Mouse (Mus musculus): ENCODE results near the gene Irgq. TPM values are rescaled to one million over a fixed set of nuclear protein-coding genes. Genes with fewer than 3 reads are reported as not detected.
A peak's percentile ranks its signal among the peaks of the same experiment; 100 is the strongest.
"Not testable (repeated sequence)": the region's sequence is repeated elsewhere in the genome, so short reads cannot be mapped to it uniquely, and the experiment has no call there.

Gene Irgq
- polyA plus RNA-seq, 1 experiment from 2014 or later = 9.0 TPM

GRCm38 (mm10) chr7:24517077-24517476, 13.4 kb upstream of the Irgq start:
- no peak for ATAC-seq (ENCODE audit: insufficient number of reproducible peaks, low FRiP score)
- WGBS = 49% methylated on average over 5 of the region's 5 CpGs
- peaks cover 12% of the 10 kb centered on the region for H3K36me3 ChIP-seq
- no peak overlapping the region for H3K27ac ChIP-seq (ENCODE audit: poor library complexity, severe bottlenecking)
- no peak overlapping the region for H3K4me3 ChIP-seq
- H3K27me3 ChIP-seq (replicated peaks) = no peaks in the 10 kb centered on the region
- no peak overlapping the region for H3K9ac ChIP-seq
- H3K9me3 ChIP-seq (replicated peaks) = no peaks in the 10 kb centered on the region
- H3K4me1 ChIP-seq (replicated peaks) = no peaks in the 10 kb centered on the region
- H3K4me2 ChIP-seq = no peak overlapping the region

GRCm38 (mm10) chr7:24517654-24518053, 12.8 kb upstream of the Irgq start:
- H3K27ac ChIP-seq (ENCODE audit: poor library complexity, severe bottlenecking) = no peak overlapping the region
- ATAC-seq (ENCODE audit: insufficient number of reproducible peaks, low FRiP score) = no peak
- no peak overlapping the region for H3K4me3 ChIP-seq
- H3K4me1 ChIP-seq (replicated peaks) = no peaks in the 10 kb centered on the region
- no peaks in the 10 kb centered on the region for H3K9me3 ChIP-seq (replicated peaks)
- H3K27me3 ChIP-seq (replicated peaks) = no peaks in the 10 kb centered on the region
- 58% methylated on average over 6 of the region's 6 CpGs for WGBS
- H3K9ac ChIP-seq = no peak overlapping the region
- no peak overlapping the region for H3K4me2 ChIP-seq
- H3K36me3 ChIP-seq = peaks cover 9% of the 10 kb centered on the region

GRCm38 (mm10) chr7:24519130-24519529, 11.4 kb upstream of the Irgq start:
- WGBS = 46% methylated on average over 3 of the region's 3 CpGs
- Histone ChIP-seq H3K9me3 (replicated peaks) (no peaks in the 10 kb centered on the region), H3K9ac (no peak overlapping the region), H3K27me3 (replicated peaks) (no peaks in the 10 kb centered on the region), H3K4me1 (replicated peaks) (no peaks in the 10 kb centered on the region), H3K4me2 (no peak overlapping the region), H3K4me3 (no peak overlapping the region), H3K27ac (ENCODE audit: poor library complexity, severe bottlenecking) (no peak overlapping the region), H3K36me3 (peaks cover 4% of the 10 kb centered on the region)
- no peak for ATAC-seq (ENCODE audit: insufficient number of reproducible peaks, low FRiP score)

- not testable (repeated sequence) for ATAC-seq (ENCODE audit: insufficient number of reproducible peaks, low FRiP score); H3K27me3 ChIP-seq (replicated peaks); H3K4me3 ChIP-seq; H3K9me3 ChIP-seq (replicated peaks); H3K4me1 ChIP-seq (replicated peaks); H3K9ac ChIP-seq; H3K36me3 ChIP-seq; H3K4me2 ChIP-seq; H3K27ac ChIP-seq (ENCODE audit: poor library complexity, severe bottlenecking)
- WGBS = 83% methylated on average over 10 of the region's 10 CpGs
These were observed 10.4 kb upstream of the Irgq start for GRCm38 (mm10) chr7:24520054-24520453.

GRCm38 (mm10) chr7:24522805-24523204, 7.7 kb upstream of the Irgq start:
- Histone ChIP-seq H3K27me3 (replicated peaks) (no peaks in the 10 kb centered on the region), H3K4me3 (no peak overlapping the region), H3K27ac (ENCODE audit: poor library complexity, severe bottlenecking) (no peak overlapping the region), H3K4me2 (no peak overlapping the region), H3K36me3 (no peaks in the 10 kb centered on the region), H3K9me3 (replicated peaks) (no peaks in the 10 kb centered on the region), H3K4me1 (replicated peaks) (no peaks in the 10 kb centered on the region), H3K9ac (no peak overlapping the region)
- ATAC-seq (ENCODE audit: insufficient number of reproducible peaks, low FRiP score) = no peak
- 60% methylated on average over 5 of the region's 5 CpGs for WGBS

- 80% methylated on average over 6 of the region's 6 CpGs for WGBS
These were observed 6.8 kb upstream of the Irgq start for GRCm38 (mm10) chr7:24523723-24524122.

GRCm38 (mm10) chr7:24524978-24525377, 5.5 kb upstream of the Irgq start:
- WGBS = 79% methylated on average over 6 of the region's 6 CpGs
- Histone ChIP-seq H3K36me3 (no peaks in the 10 kb centered on the region), H3K9ac (no peak overlapping the region), H3K27ac (ENCODE audit: poor library complexity, severe bottlenecking) (no peak overlapping the region), H3K4me3 (no peak overlapping the region), H3K4me1 (replicated peaks) (peaks cover 8% of the 10 kb centered on the region), H3K9me3 (replicated peaks) (no peaks in the 10 kb centered on the region), H3K27me3 (replicated peaks) (no peaks in the 10 kb centered on the region), H3K4me2 (no peak overlapping the region)
- ATAC-seq (ENCODE audit: insufficient number of reproducible peaks, low FRiP score) = no peak

More at GRCm38 (mm10) chr7:24523723-24524122, 6.8 kb upstream of the Irgq start:
- no peaks in the 10 kb centered on the region for H3K4me1 ChIP-seq (replicated peaks)
- no peaks in the 10 kb centered on the region for H3K27me3 ChIP-seq (replicated peaks)
- H3K9ac ChIP-seq = no peak overlapping the region
- H3K27ac ChIP-seq (ENCODE audit: poor library complexity, severe bottlenecking) = no peak overlapping the region
- H3K36me3 ChIP-seq = no peaks in the 10 kb centered on the region
- no peak overlapping the region for H3K4me2 ChIP-seq
- no peaks in the 10 kb centered on the region for H3K9me3 ChIP-seq (replicated peaks)
- H3K4me3 ChIP-seq = no peak overlapping the region
- ATAC-seq (ENCODE audit: insufficient number of reproducible peaks, low FRiP score) = no peak

- H3K9ac ChIP-seq = no peak overlapping the region
- H3K27ac ChIP-seq (ENCODE audit: poor library complexity, severe bottlenecking) = no peak overlapping the region
- 86% methylated on average over 12 of the region's 12 CpGs for WGBS
- H3K4me2 ChIP-seq = no peak overlapping the region
- H3K4me3 ChIP-seq = no peak overlapping the region
- H3K9me3 ChIP-seq (replicated peaks) = no peaks in the 10 kb centered on the region
- no peaks in the 10 kb centered on the region for H3K27me3 ChIP-seq (replicated peaks)
- peaks cover 8% of the 10 kb centered on the region for H3K4me1 ChIP-seq (replicated peaks)
- ATAC-seq (ENCODE audit: insufficient number of reproducible peaks, low FRiP score) = no peak
- no peaks in the 10 kb centered on the region for H3K36me3 ChIP-seq
These were observed 4.6 kb upstream of the Irgq start for GRCm38 (mm10) chr7:24525686-24526420.

GRCm38 (mm10) chr7:24528861-24529260, 1.6 kb upstream of the Irgq start:
- Histone ChIP-seq H3K9ac (no peak overlapping the region), H3K9me3 (replicated peaks) (no peaks in the 10 kb centered on the region), H3K27ac (ENCODE audit: poor library complexity, severe bottlenecking) (no peak overlapping the region), H3K27me3 (replicated peaks) (peaks cover 10% of the 10 kb centered on the region), H3K4me3 (no peak overlapping the region), H3K36me3 (peaks cover 12% of the 10 kb centered on the region), H3K4me2 (peak overlapping the region; percentile 92; the same call in 1 of the 2 replicates), H3K4me1 (replicated peaks) (peaks cover 17% of the 10 kb centered on the region)
- ATAC-seq (ENCODE audit: insufficient number of reproducible peaks, low FRiP score) = no peak
- WGBS = 91% methylated on average over 11 of the region's 11 CpGs

- Histone ChIP-seq H3K4me2 (peak overlapping the region; percentile 92), H3K27me3 (replicated peaks) (peaks cover 14% of the 10 kb centered on the region), H3K4me3 (peak overlapping the region; percentile 62), H3K4me1 (replicated peaks) (peaks cover 22% of the 10 kb centered on the region), H3K27ac (ENCODE audit: poor library complexity, severe bottlenecking) (peak overlapping the region; percentile 88), H3K36me3 (peaks cover 19% of the 10 kb centered on the region), H3K9ac (peak overlapping the region; percentile 83), H3K9me3 (replicated peaks) (no peaks in the 10 kb centered on the region)
- ATAC-seq (ENCODE audit: insufficient number of reproducible peaks, low FRiP score) = no peak
- WGBS = 49% methylated on average over 11 of the region's 11 CpGs
These were observed 909 bp upstream of the Irgq start for GRCm38 (mm10) chr7:24529580-24529979.

GRCm38 (mm10) chr7:24531211-24531971, 902 bp downstream of the Irgq start:
- H3K4me1 ChIP-seq (replicated peaks) = peaks cover 22% of the 10 kb centered on the region
- H3K9ac ChIP-seq = peak overlapping the region; percentile 91
- peak; percentile 62 for ATAC-seq (ENCODE audit: insufficient number of reproducible peaks, low FRiP score)
- H3K36me3 ChIP-seq = peaks cover 37% of the 10 kb centered on the region
- H3K4me3 ChIP-seq = peak overlapping the region; percentile 62
- H3K4me2 ChIP-seq = peak overlapping the region; percentile 92
- WGBS = 2% methylated on average over 43 of the region's 43 CpGs
- H3K27me3 ChIP-seq (replicated peaks) = peaks cover 14% of the 10 kb centered on the region
- no peaks in the 10 kb centered on the region for H3K9me3 ChIP-seq (replicated peaks)
- peak overlapping the region; percentile 44 for H3K27ac ChIP-seq (ENCODE audit: poor library complexity, severe bottlenecking)

Data from heart, embryonic 12.5 days (tissue).